Mouse (Mus musculus) gastrocnemius, adult 2 months (tissue): Measurements from ENCODE around the gene Eef1akmt2. TPM values are rescaled to one million over a fixed set of nuclear protein-coding genes. Genes with fewer than 3 reads are reported as not detected.
A peak's percentile ranks its signal among the peaks of the same experiment; 100 is the strongest.

ENCODE experiments used
- DNase-seq: peaks from one replicate; pipeline ENCODE4 v3.0.0; 2022
- H3K27ac ChIP-seq: fragments of 200-600 bp; 2 replicates; pipeline ENCODE4 v1.8.1; 2022; ENCODE audit warnings: mild to moderate bottlenecking
- H3K4me3 ChIP-seq: fragments of 200-600 bp; 2 replicates; pipeline ENCODE4 v1.8.1; 2022; ENCODE audit warnings: mild to moderate bottlenecking, moderate library complexity
- CTCF ChIP-seq: fragments of 200-600 bp; IDR thresholded peaks from 2 replicates; pipeline ENCODE4 v1.8.1; 2022; ENCODE audit warnings: antibody characterized with exemption, mild to moderate bottlenecking, moderate library complexity
- intact Hi-C: fragments of 180-260 bp; cut with DNase I; formaldehyde crosslinking; loops from one replicate; pipeline ENCODE4 v1.15.1; 2025
- long read RNA-seq, 2 experiments: library from polyadenylated mRNA; stranded (forward); transcript quantifications; one replicate each; pipeline ENCODE4 v2.0.0; 2021
- total RNA-seq, 2 experiments: library from RNA; stranded (reverse); gene quantifications; 2 replicates each; pipeline ENCODE4 v1.2.3; 2021

Gene Eef1akmt2
- total RNA-seq: 1 to 10 TPM; 5.9 to 6.2 TPM
- long read RNA-seq, experiment 1, partial matches to known transcripts: 2 of 10 reads
- long read RNA-seq, experiment 1, other reads (novel, unspliced or antisense): 2 of 10 reads
- long read RNA-seq, experiment 2, partial matches to known transcripts: 1 of 9 reads
- long read RNA-seq, experiment 2, other reads (novel, unspliced or antisense): 2 of 9 reads

- peak within 1 kb of the TSS; percentile 89 for H3K4me3 ChIP-seq
- H3K27ac ChIP-seq: peak within 1 kb of the TSS; percentile 95
- peak; percentile 60 for TF ChIP-seq CTCF
- peak; percentile 84 for DNase-seq
- intact Hi-C loops: loop anchor here (2.0 to 5.0 kb wide), 3 partner anchors 40 to 196 kb away; partner anchors contain the start of gene Fam53b
These were observed at the start of gene Eef1akmt2 for GRCm38 (mm10) chr7:132852173-132852844. Gene Eef1akmt2 (minus strand): TSS chr7:132852673.

DNA sequence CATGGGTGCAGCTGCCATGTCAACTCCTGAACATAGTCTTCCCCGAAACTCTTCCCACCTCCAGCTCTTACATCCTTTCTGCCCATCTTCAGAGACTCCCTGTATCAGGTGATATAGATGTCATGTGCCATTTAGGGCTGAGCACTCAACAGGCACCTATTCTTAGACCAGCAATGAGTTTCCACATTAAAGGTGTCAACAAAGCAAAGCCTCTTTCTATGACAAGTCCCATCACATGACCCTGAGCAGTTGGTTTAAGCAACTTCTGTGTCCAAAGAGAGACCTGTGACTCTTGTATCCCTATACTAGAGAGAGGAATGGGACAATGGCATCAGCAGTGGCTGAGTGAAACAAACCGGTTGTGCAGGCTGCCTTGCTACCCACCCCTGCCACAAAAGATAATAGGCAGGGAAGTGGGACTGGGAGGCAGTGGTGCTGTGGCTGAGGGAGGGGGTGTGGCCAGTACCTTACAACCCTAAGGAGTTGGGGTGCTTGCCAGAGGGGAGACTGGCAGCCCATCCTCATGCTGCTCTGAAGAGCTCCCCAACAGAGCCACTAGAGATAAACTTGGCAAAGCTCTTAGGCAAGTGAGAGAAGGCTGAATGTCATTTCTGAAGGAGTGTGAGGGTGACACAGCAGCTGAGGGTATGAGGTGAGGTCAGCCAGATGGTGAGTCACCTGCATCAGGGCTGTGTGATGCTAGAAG, 48.5 kb upstream of the Eef1akmt2 start:
- intact Hi-C loops: no loop called here
- Histone ChIP-seq H3K27ac (no peak overlapping the region), H3K4me3 (no peak overlapping the region)
- TF ChIP-seq CTCF: no peak
- no peak for DNase-seq

DNA sequence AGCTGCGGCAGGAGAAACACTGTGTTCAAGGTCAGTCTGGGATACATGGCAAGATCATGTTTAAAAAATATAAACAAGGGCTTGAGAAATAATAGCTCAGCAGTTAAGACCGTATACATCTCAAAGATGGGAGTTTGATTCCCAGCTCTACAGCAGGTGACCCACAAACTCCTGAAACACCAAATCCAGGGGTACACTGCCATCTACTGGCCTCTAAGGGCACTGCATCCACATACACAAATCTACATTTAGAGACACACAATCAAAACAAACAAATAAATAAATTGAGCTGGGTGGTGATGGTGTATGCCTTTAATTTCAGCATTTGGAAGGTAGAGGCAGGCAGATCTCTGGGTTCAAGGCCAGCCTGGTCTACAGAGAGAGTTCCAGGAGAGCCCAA, 45.8 kb upstream of the Eef1akmt2 start:
- Histone ChIP-seq H3K4me3 (no peak overlapping the region), H3K27ac (no peak overlapping the region)
- intact Hi-C loops: loop anchor here (1.0 kb wide), 1 partner anchor 242 kb away; no protein-coding TSS in a partner anchor
- TF ChIP-seq CTCF: peak; percentile 76
- peak; percentile 24 for DNase-seq

GRCm38 (mm10) chr7:132897258-132897657, 44.8 kb upstream of the Eef1akmt2 start:
- intact Hi-C loops: no loop called here
- no peak overlapping the region for H3K27ac ChIP-seq
- no peak overlapping the region for H3K4me3 ChIP-seq
- DNase-seq: no peak
- peak; percentile 28; the same call in 1 of the 2 replicates for TF ChIP-seq CTCF

DNA sequence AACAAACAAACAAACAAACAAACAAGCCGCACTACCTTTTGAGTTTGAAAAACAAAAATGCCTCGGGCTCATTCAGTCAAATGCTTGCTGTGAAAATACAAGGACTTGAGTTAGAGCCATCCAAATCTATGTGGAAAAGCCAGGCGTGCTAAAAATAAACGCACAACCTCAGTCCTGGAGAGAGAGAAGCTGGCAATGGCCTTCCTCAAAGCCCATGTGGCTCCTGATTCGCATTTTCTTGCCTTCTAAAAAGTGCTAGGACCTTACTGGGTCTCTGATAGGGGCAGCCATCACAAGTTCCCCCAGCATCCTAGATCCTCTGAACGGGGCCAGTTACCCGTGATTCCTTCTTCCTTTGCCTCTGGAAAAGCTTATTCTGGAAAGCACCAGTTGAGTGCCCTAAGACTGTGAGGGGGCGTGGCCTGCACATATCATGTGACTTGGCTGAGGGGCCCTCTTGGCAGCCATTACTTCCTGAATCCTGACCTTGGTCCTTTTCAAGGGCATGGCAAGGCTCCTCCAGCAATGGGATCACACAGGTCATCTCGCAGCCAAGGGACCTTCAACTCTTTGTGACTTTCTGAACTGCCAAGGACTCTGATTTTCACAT, 43.8 kb upstream of the Eef1akmt2 start:
- intact Hi-C loops: no loop called here
- TF ChIP-seq CTCF: no peak
- H3K27ac ChIP-seq: peak overlapping the region; percentile 81
- DNase-seq: peak; percentile 34
- H3K4me3 ChIP-seq: no peak overlapping the region

DNA sequence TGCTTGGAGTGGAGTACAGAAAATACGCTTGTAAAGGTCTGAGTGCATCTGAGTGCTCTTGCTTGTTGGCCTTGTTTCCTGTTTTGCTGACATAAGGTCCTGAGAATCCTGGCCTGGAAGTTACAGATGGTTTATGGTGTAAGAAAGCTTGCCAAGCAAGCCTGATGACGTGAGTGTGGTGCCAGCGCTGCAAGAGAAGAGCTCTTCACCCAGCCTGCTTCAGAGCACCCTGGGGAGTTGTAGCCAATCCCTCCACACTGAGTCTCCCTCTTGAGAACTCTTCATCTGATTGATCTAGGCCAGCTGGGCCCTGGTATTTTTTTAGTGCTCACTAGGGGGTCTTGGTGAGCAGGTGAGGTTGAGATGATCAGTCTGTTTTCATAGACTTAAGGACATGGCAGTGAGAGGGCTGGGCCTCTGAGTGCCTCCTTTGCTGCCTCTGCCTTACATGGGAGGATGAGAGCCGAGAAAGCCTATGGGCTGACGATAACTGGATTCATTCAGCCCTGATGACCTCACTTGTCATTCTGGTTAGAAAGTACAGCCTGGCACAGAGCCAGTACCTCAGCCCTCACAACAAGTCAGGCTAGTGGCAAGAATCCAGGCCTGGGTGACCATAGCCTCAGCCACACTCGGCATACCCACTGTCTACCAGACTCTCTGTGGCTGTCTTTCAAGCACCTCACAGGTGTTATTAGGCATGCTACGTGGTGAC, 42.5 kb upstream of the Eef1akmt2 start:
- TF ChIP-seq CTCF: no peak
- Histone ChIP-seq H3K4me3 (no peak overlapping the region), H3K27ac (peak overlapping the region; percentile 81)
- peak; percentile 66 for DNase-seq
- intact Hi-C loops: loop anchor here (5.0 kb wide), 2 partner anchors 32 to 78 kb away; no protein-coding TSS in a partner anchor

DNA sequence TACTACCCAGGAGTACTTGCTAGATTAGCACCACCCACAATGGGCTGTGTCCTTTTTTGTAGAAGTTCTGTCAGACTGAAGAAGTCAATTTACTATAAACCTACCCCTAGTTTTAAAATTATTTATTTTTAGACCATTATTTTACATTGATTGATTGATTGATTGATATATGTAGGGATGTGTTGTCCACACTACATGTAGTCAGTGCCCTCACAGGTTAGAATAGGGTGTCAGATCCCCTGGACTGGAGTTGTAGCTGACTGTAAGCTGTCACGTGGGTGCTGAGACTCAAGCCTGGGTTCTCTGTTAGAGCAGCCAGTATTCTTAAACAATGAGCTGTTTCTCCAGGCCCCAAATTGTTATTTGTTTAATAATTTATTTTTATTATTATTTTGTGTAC, 40.9 kb upstream of the Eef1akmt2 start:
- Histone ChIP-seq H3K27ac (no peak overlapping the region), H3K4me3 (no peak overlapping the region)
- no peak for DNase-seq
- intact Hi-C loops: loop anchor here (5.0 kb wide), 2 partner anchors 34 to 76 kb away; no protein-coding TSS in a partner anchor
- no peak for TF ChIP-seq CTCF

- intact Hi-C loops: loop anchor here (5.0 kb wide), 2 partner anchors 34 to 76 kb away; no protein-coding TSS in a partner anchor
- TF ChIP-seq CTCF: no peak
- DNase-seq: no peak
- Histone ChIP-seq H3K27ac (no peak overlapping the region), H3K4me3 (no peak overlapping the region)
These were observed 40.3 kb upstream of the Eef1akmt2 start for GRCm38 (mm10) chr7:132892806-132893205.

GRCm38 (mm10) chr7:132892311-132892661, 39.8 kb upstream of the Eef1akmt2 start:
- Histone ChIP-seq H3K27ac (0 out of 2 replicates have a peak overlapping the region, but pooled peaks have one; percentile 16), H3K4me3 (no peak overlapping the region)
- DNase-seq: no peak
- intact Hi-C loops: loop anchor here (5.0 kb wide), 2 partner anchors 35 to 75 kb away; no protein-coding TSS in a partner anchor
- TF ChIP-seq CTCF: no peak

GRCm38 (mm10) chr7:132891561-132892310, 39.3 kb upstream of the Eef1akmt2 start:
- DNase-seq: no peak
- peak overlapping the region; percentile 16; the same call in 1 of the 2 replicates for H3K27ac ChIP-seq
- TF ChIP-seq CTCF: no peak
- intact Hi-C loops: loop anchor here (5.0 kb wide), 2 partner anchors 36 to 74 kb away; no protein-coding TSS in a partner anchor
- H3K4me3 ChIP-seq: no peak overlapping the region

- no peak overlapping the region for H3K27ac ChIP-seq
- H3K4me3 ChIP-seq: no peak overlapping the region
- no peak for TF ChIP-seq CTCF
- intact Hi-C loops: loop anchor here (5.0 kb wide), 2 partner anchors 37 to 73 kb away; no protein-coding TSS in a partner anchor
- DNase-seq: no peak
These were observed 37.7 kb upstream of the Eef1akmt2 start for GRCm38 (mm10) chr7:132890201-132890600.
